Mouse (Mus musculus) ES-CJ7 (cell line): ENCODE measurements at regions not wholly inside any gene's neighbourhood (a gene's known extent, or its start where the extent isn't known, plus 50 kb on each side); places are given as distances from the start of the nearest gene placed in this dataset.
A peak's percentile ranks its signal among the peaks of the same experiment; 100 is the strongest.
"Not testable (repeated sequence)": the region's sequence is repeated elsewhere in the genome, so short reads cannot be mapped to it uniquely, and the experiment has no call there.

Experiments
- DNase-seq: peaks from one replicate; pipeline ENCODE4 v3.0.0; 2011; ENCODE audit warnings: low read depth, low spot score

- DNase-seq = not testable (repeated sequence)
These were observed 200.8 kb downstream of the Gm21738 start for GRCm38 (mm10) chr14:19217916-19218315.

GRCm38 (mm10) chr14:19208507-19208906 lies 210.2 kb downstream of the Gm21738 start:
- no peak for DNase-seq

GRCm38 (mm10) chr14:19180203-19180602 lies 238.5 kb downstream of the Gm21738 start:
- DNase-seq = not testable (repeated sequence)

- not testable (repeated sequence) for DNase-seq
These were observed 240.7 kb downstream of the Gm21738 start for GRCm38 (mm10) chr14:19178060-19178459.

GRCm38 (mm10) chr14:19175288-19175687 lies 243.4 kb downstream of the Gm21738 start:
- DNase-seq = peak; percentile 65

- DNase-seq = not testable (repeated sequence)
These were observed 248.3 kb downstream of the Gm21738 start for GRCm38 (mm10) chr14:19170300-19171022.

GRCm38 (mm10) chr14:19166821-19167220 lies 251.9 kb downstream of the Gm21738 start:
- DNase-seq = peak; percentile 6

GRCm38 (mm10) chr14:19139875-19140274 lies 245.8 kb upstream of the Ube2e2 start:
- DNase-seq = not testable (repeated sequence)

- no peak for DNase-seq
These were observed 237.5 kb upstream of the Ube2e2 start for GRCm38 (mm10) chr14:19131532-19131931.
